Mouse (Mus musculus): ENCODE results near the gene Fam71f1. TPM values are rescaled to one million over a fixed set of nuclear protein-coding genes. Genes with fewer than 3 reads are reported as not detected.

Fam71f1 gene
- not detected in 2 replicates for polyA plus RNA-seq (2015; fragmentation: Nextera tagmentation; extraction: Ambion mirVana)

DNA sequence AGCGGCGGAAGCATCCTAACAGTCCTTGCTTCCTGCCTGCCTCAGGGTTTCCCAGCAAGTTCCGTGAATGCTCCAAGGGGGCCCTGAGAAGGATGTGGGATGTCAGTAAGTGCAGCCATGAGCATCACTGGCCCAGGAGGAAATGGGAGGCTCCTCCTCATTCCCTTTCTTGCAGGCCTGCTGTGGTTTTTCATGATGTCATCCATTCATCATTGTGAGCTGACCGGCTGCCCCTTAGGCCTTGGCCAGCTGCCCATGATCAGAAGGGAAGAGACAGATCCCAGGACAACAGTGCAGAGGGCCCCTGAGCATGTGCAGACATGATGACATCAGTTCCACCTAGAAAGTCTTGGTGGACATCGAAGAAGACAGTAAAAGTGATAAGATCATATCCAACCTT is at the start of gene Fam71f1:
TSS of gene Fam71f1 (plus strand) at position 262 of the 400 bp plus-strand sequence.
- H3K9me3 ChIP-seq, result no peaks in the 10 kb centered on the region
- no peak within 1 kb of the TSS for H3K4me2 ChIP-seq
- whole genome bisulfite sequencing, result 53% methylated on average over 5 of the region's 5 CpGs
- H3K27me3 ChIP-seq, result no peaks in the 10 kb centered on the region
- no peak within 1 kb of the TSS for H3K4me3 ChIP-seq
- H3K36me3 ChIP-seq, result no peaks in the 10 kb centered on the region
- H3K9ac ChIP-seq, result no peak within 1 kb of the TSS
- H3K4me1 ChIP-seq (replicated peaks), result no peaks in the 10 kb centered on the region
- no peak within 1 kb of the TSS for H3K27ac ChIP-seq (replicated peaks)
- no peak for ATAC-seq (ENCODE audit: low FRiP score, low read depth)

DNA sequence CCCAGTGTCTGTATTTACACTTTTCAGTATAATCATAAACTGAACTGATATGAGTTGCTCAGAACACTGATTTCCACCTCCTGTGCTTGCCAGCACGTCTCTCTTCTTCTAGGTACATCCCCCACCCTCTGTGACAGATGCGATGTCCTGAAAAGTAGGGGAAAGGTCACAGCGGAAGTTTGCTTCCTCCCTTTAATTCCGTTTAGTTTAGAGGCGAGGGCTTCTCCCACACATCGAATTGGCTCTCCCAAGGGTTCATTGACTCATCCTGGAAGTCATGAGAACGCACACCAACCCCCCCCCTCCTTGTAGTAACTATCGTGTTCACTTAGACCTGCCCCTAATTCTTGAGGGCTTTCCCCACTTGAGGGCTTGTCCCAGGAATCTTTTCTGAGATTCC is 48.0 kb upstream of the Fam71f1 start:
- Histone ChIP-seq H3K27ac (replicated peaks) (no peak overlapping the region), H3K27me3 (no peaks in the 10 kb centered on the region), H3K4me1 (replicated peaks) (peaks cover 15% of the 10 kb centered on the region), H3K4me3 (no peak overlapping the region), H3K9ac (no peak overlapping the region), H3K9me3 (no peaks in the 10 kb centered on the region), H3K36me3 (no peaks in the 10 kb centered on the region), H3K4me2 (no peak overlapping the region)
- no peak for ATAC-seq (ENCODE audit: low FRiP score, low read depth)
- 24% methylated on average over 8 of the region's 8 CpGs for WGBS

DNA sequence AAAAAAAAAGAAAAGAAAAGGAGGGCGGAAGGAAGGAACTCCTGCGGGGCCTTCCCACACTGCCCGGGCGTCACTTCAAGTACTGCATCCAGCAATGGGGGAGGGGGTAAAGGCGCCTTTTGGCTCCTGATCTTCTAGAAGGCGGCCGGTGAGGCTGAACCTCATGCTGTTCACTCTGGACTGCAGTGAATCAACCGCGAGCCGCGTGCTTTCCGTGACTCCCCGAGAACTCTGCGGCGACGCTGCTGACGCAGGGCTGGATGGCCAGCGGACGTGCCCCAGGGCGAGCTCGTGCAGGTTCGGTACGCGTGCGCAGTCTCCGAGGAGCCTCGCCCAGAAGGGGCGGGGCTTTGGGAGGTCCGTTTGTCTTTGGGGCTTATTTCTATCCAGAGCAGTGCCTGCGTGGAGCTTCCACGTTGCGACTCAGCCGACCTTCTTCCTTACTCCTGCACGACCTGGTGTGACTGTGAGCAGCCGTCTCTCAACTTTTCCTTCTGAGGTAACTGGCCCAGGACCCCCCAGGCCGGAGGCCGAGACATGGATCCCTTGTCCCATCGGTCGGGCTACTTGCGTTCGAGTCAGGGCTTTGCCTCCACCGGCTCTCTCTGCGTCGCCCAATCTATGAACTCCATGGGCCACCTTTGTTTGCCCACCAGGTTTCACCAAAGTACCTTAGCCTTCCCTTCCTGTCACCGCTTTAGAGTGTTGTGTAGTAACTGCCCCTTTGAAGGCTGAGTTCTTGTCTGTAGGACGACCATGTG is 46.4 kb upstream of the Fam71f1 start, which contains the start of gene Hilpda:
TSS of gene Hilpda (plus strand) at position 177 of the 761 bp plus-strand sequence.
- no peaks in the 10 kb centered on the region for H3K36me3 ChIP-seq
- H3K9ac ChIP-seq, result peak within 1 kb of the TSS; percentile 75
- H3K27ac ChIP-seq (replicated peaks), result peak within 1 kb of the TSS; percentile 78
- peak within 1 kb of the TSS; percentile 71 for H3K4me3 ChIP-seq
- WGBS, result 0% methylated on average over 46 of the region's 46 CpGs
- peaks cover 15% of the 10 kb centered on the region for H3K4me1 ChIP-seq (replicated peaks)
- no peaks in the 10 kb centered on the region for H3K27me3 ChIP-seq
- H3K9me3 ChIP-seq, result no peaks in the 10 kb centered on the region
- ATAC-seq (ENCODE audit: low FRiP score, low read depth), result peak; percentile 98
- H3K4me2 ChIP-seq, result peak within 1 kb of the TSS; percentile 76

DNA sequence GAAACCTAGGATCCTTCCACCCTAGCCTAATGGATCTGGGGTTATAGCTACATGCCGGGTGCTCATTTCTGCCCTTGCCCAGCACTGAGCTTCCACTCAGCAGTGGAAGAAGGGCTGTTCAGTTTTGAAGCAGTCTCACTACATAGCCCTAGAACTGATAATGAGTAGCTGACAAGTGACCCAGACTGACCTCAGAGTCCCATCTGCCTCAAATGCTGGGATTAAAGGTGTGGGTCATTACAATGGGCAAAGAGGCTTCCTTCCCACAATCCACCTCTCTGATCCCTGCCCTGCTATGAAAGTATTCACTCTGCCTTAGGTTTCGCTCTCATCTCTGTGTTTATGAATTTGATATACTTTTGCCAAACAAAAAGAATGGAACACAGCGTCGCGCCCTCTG is 42.2 kb upstream of the Fam71f1 start:
- no peak for ATAC-seq (ENCODE audit: low FRiP score, low read depth)
- Histone ChIP-seq H3K36me3 (no peaks in the 10 kb centered on the region), H3K27ac (replicated peaks) (no peak overlapping the region)

DNA sequence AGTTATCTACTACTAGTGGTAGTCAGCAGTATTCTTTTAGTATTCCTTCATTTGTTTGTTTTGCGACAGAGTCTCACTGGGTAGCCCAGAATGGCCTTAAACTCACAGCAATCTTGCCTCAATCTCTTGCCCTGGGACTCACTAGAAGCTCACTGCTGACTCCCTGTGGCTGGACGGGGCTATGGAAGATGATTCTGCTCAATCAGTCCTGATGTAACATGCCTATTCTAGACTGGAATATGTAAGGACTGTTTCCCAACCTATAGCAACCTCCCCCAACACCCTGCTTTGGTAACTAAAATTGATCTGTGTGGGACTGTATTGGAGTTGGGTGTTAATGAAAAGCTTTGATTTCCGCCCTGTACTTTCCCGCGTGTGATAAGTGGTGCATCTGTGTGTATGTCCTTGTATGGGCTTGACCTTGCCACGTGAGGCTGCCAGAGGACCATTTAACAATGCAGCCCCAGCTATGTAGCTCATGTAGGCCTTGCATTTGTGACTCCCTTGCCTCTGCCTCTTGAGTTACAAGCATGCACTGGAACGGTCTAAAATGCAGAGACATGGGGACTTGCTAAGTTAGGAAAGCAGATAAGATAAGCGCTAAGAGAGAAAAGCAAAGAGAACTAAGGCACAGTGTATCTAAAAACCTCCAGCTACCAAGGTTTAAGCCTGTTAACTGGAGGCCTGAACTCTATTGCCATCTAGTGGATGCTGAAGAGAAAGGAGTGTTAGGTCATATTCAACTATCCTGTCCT is 40.2 kb upstream of the Fam71f1 start:
- Histone ChIP-seq H3K4me1 (replicated peaks) (peaks cover 8% of the 10 kb centered on the region), H3K4me2 (no peak overlapping the region), H3K27ac (replicated peaks) (no peak overlapping the region), H3K9me3 (no peaks in the 10 kb centered on the region), H3K27me3 (no peaks in the 10 kb centered on the region), H3K4me3 (no peak overlapping the region), H3K9ac (no peak overlapping the region), H3K36me3 (no peaks in the 10 kb centered on the region)
- ATAC-seq (ENCODE audit: low FRiP score, low read depth), result 0 out of 2 replicates have a peak, but pooled peaks have one; percentile 19
- WGBS, result 32% methylated on average over 8 of the region's 8 CpGs

More for the DNA sequence above, 42.2 kb upstream of the Fam71f1 start:
- Histone ChIP-seq H3K4me1 (replicated peaks) (peaks cover 15% of the 10 kb centered on the region), H3K4me3 (no peak overlapping the region), H3K27me3 (no peaks in the 10 kb centered on the region), H3K4me2 (no peak overlapping the region), H3K9me3 (no peaks in the 10 kb centered on the region), H3K9ac (no peak overlapping the region)
- WGBS, result 90% methylated on average over 5 of the region's 5 CpGs

DNA sequence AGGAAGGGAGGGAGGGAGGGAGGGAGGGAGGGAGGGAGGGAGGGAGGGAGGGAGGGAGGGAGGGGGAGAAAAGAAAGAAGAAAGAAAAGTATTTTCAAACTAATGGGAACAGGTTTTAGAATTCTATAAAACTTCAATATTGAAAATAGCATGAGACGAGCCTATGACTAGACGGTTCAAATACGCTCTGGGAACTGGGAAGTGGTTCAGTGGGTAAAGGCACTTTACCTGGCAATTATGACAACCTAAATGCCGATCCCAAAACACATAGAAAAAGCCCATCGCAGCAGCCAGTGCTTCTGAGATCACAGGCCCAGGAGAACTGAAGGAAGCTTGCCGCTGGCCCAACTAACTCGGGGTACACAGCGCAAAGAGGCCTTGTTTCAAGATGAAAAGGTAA is 39.6 kb upstream of the Fam71f1 start, which contains the start of gene Fam71f2:
TSS of gene Fam71f2 (plus strand) at position 301 of the 400 bp plus-strand sequence.
- Histone ChIP-seq H3K27me3 (no peaks in the 10 kb centered on the region), H3K9me3 (no peaks in the 10 kb centered on the region), H3K4me3 (no peak within 1 kb of the TSS), H3K4me2 (no peak within 1 kb of the TSS), H3K9ac (no peak within 1 kb of the TSS), H3K4me1 (replicated peaks) (peaks cover 2% of the 10 kb centered on the region; the same call in 1 of the 2 replicates), H3K36me3 (no peaks in the 10 kb centered on the region), H3K27ac (replicated peaks) (no peak within 1 kb of the TSS)
- ATAC-seq (ENCODE audit: low FRiP score, low read depth), result no peak
- WGBS, result 91% methylated on average over 8 of the region's 8 CpGs

DNA sequence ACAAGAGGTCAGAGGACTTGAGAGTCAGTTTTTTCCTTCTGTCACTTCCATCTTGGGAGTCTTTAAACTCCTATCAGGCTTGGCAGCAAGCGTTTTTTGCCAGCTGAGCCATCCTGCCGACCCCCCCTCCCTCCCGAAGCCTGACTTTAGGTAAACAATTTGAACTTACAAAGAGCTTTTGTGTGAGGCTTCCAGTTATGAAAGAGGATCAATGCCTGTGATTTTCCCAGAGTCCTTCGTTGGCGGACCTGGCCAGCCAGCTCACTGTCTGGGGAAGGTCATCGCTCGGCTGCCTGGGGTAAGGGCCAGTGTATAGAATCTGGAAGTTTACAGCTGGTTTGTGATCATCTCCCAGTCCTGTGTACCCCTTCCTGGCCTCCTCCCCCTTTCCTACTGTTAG is 38.3 kb upstream of the Fam71f1 start:
- Histone ChIP-seq H3K27me3 (no peaks in the 10 kb centered on the region), H3K27ac (replicated peaks) (no peak overlapping the region), H3K9me3 (no peaks in the 10 kb centered on the region), H3K4me3 (no peak overlapping the region), H3K9ac (no peak overlapping the region), H3K4me2 (no peak overlapping the region), H3K4me1 (replicated peaks) (no peaks in the 10 kb centered on the region), H3K36me3 (no peaks in the 10 kb centered on the region)
- 29% methylated on average over 7 of the region's 7 CpGs for WGBS
- ATAC-seq (ENCODE audit: low FRiP score, low read depth), result no peak

DNA sequence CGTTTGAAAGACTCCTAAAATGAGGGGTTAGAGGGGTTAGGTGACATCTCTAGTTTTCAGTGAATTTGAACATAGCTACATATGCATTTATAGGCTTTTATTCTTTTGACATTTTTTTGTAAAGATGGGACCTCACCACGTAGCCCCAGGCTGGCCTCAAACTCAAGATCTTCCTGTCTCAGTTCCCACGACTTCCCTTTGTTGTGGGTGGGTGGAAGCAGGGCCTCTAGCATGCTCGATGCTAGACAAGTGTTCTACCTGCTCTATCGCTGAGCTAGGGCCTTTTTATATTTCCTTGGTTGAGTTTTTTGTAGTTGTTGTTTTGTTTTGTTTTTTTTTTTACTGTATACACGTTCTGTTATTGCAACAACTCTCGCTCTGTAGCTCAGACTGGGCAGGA is 32.1 kb upstream of the Fam71f1 start:
- Histone ChIP-seq H3K4me3 (no peak overlapping the region), H3K4me2 (no peak overlapping the region), H3K4me1 (replicated peaks) (no peaks in the 10 kb centered on the region), H3K27ac (replicated peaks) (no peak overlapping the region), H3K9me3 (no peaks in the 10 kb centered on the region), H3K36me3 (no peaks in the 10 kb centered on the region), H3K9ac (no peak overlapping the region), H3K27me3 (no peaks in the 10 kb centered on the region)
- 80% methylated on average over 7 of the region's 7 CpGs for WGBS
- ATAC-seq (ENCODE audit: low FRiP score, low read depth), result no peak

DNA sequence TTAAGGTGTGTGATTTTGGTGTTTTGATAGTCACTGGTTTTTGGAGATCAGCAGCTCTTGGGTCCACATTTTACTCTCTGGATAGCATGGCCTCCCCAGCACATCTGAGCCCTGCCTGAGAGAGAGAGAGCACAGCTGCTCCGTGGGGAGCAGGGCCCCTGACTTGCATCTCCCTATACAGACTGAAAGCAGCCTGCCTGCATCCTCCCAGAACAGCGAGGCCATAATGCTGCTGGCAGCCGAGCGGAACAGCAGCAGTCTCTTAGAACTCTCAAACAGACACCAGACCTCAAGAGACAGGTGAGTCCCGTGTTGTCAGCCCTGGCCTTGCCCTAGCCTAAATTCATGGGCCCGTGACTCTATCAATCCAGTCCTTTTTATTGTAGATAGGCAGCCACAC is 31.5 kb upstream of the Fam71f1 start:
- H3K27ac ChIP-seq (replicated peaks), result no peak overlapping the region
- 35% methylated on average over 6 of the region's 6 CpGs for WGBS
- no peaks in the 10 kb centered on the region for H3K4me1 ChIP-seq (replicated peaks)
- H3K9ac ChIP-seq, result no peak overlapping the region
- H3K9me3 ChIP-seq, result no peaks in the 10 kb centered on the region
- ATAC-seq (ENCODE audit: low FRiP score, low read depth), result no peak
- H3K36me3 ChIP-seq, result no peaks in the 10 kb centered on the region
- no peak overlapping the region for H3K4me3 ChIP-seq
- H3K4me2 ChIP-seq, result no peak overlapping the region
- no peaks in the 10 kb centered on the region for H3K27me3 ChIP-seq

DNA sequence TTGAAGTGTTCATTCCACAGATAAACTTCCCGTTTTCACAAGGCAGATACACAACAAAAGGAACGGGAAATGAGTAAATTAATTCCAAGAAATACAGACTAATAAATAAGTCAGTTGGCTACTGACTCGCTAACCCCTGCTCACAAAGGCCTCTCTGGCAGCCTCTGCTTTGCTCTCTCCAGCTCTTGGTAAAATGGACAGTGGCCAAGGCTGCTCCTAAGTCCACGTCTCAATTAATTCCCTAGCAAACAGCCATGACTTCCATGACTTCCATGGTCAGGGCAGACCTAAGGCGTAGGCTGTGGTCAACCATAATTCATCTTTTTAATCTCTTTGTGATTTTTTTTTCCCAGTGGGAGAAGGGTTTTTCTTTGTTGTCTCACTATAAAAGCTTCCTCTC is 31.0 kb upstream of the Fam71f1 start:
- Histone ChIP-seq H3K9me3 (no peaks in the 10 kb centered on the region), H3K27ac (replicated peaks) (no peak overlapping the region), H3K36me3 (no peaks in the 10 kb centered on the region), H3K4me2 (no peak overlapping the region), H3K4me1 (replicated peaks) (no peaks in the 10 kb centered on the region), H3K4me3 (no peak overlapping the region), H3K9ac (no peak overlapping the region), H3K27me3 (no peaks in the 10 kb centered on the region)
- no peak for ATAC-seq (ENCODE audit: low FRiP score, low read depth)
- 49% methylated on average over 5 of the region's 5 CpGs for WGBS

DNA sequence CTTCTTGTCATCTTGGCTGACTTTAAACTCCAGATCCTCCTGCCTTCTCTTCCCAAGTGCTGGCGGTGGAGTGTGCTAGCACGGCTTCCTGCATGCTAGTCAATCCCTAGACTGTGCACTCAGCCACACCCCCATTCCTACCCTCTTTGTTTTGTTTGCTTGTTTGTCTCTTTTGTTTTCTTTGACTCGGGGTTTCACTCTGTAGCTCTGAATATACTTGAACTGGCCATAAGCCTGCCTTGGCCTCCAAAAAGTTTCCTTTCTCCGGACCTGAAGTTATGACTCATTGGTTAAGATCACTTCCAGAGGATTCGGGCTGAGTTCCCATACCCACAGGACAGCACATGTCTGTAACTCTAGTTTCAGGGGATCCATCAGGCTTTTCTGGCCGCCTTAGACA is 30.3 kb upstream of the Fam71f1 start:
- 66% methylated on average over 6 of the region's 6 CpGs for WGBS

DNA sequence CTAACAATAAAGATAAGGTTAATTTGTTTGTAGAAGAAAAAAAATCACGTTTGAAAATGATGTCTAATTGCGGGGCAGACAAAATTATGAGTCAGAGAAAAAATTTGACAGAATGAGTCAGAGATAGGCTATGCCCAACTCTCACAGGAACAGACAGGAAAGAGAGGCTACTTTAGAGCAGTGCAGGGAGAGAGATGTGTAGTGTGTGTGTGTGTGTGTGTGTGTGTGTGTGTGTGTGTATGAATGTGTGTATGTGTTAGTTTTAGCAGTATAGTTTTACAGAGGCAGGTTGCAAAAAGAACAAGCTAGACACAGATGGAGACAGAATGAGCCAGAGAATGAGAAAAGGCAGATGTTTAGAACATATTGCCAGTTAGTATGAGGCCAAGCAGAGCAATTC is 19.8 kb upstream of the Fam71f1 start:
- no peaks in the 10 kb centered on the region for H3K4me1 ChIP-seq (replicated peaks)
- no peak for ATAC-seq (ENCODE audit: low FRiP score, low read depth)
- 77% methylated on average over 2 of the region's 2 CpGs for WGBS
- H3K4me3 ChIP-seq, result no peak overlapping the region
- no peaks in the 10 kb centered on the region for H3K27me3 ChIP-seq
- H3K9me3 ChIP-seq, result no peaks in the 10 kb centered on the region
- no peak overlapping the region for H3K27ac ChIP-seq (replicated peaks)
- H3K9ac ChIP-seq, result no peak overlapping the region
- no peaks in the 10 kb centered on the region for H3K36me3 ChIP-seq
- no peak overlapping the region for H3K4me2 ChIP-seq

More for the DNA sequence above, 30.3 kb upstream of the Fam71f1 start:
- no peaks in the 10 kb centered on the region for H3K36me3 ChIP-seq
- H3K4me3 ChIP-seq, result no peak overlapping the region
- H3K9ac ChIP-seq, result no peak overlapping the region
- H3K4me2 ChIP-seq, result no peak overlapping the region
- H3K9me3 ChIP-seq, result no peaks in the 10 kb centered on the region
- H3K4me1 ChIP-seq (replicated peaks), result no peaks in the 10 kb centered on the region
- no peaks in the 10 kb centered on the region for H3K27me3 ChIP-seq
- no peak overlapping the region for H3K27ac ChIP-seq (replicated peaks)
- no peak for ATAC-seq (ENCODE audit: low FRiP score, low read depth)
